Mouse (Mus musculus) thymus, postnatal 14 days (tissue): ENCODE measurements around the gene Ripor2.

Experiments
- DNase-seq: peaks from one replicate; pipeline ENCODE4 v3.0.0; 2021

Ripor2 gene

GRCm38 (mm10) chr13:24584841-24585240, 2.9 kb downstream of the Ripor2 start:
- no peak for DNase-seq

GRCm38 (mm10) chr13:24585369-24585768, 3.4 kb downstream of the Ripor2 start:
- no peak for DNase-seq

GRCm38 (mm10) chr13:24587192-24587895, 5.4 kb downstream of the Ripor2 start:
- DNase-seq = peak; percentile 23

- no peak for DNase-seq
These were observed 6.6 kb downstream of the Ripor2 start for GRCm38 (mm10) chr13:24588603-24589002.

GRCm38 (mm10) chr13:24591737-24592136, 9.7 kb downstream of the Ripor2 start:
- DNase-seq = no peak

GRCm38 (mm10) chr13:24594303-24594702, 12.3 kb downstream of the Ripor2 start:
- DNase-seq = peak; percentile 32

GRCm38 (mm10) chr13:24599631-24600041, 17.6 kb downstream of the Ripor2 start:
- peak; percentile 79 for DNase-seq

- peak; percentile 55 for DNase-seq
These were observed 21.0 kb downstream of the Ripor2 start for GRCm38 (mm10) chr13:24602978-24603377.

- peak; percentile 40 for DNase-seq
These were observed 21.6 kb downstream of the Ripor2 start for GRCm38 (mm10) chr13:24603591-24604009.

- no peak for DNase-seq
These were observed 22.1 kb downstream of the Ripor2 start for GRCm38 (mm10) chr13:24604096-24604495.

- DNase-seq = peak; percentile 90
These were observed 23.0 kb downstream of the Ripor2 start for GRCm38 (mm10) chr13:24604761-24605591.

GRCm38 (mm10) chr13:24605755-24606154, 23.8 kb downstream of the Ripor2 start:
- no peak for DNase-seq

- no peak for DNase-seq
These were observed 26.0 kb downstream of the Ripor2 start for GRCm38 (mm10) chr13:24607961-24608360.

- DNase-seq = no peak
These were observed 26.7 kb downstream of the Ripor2 start for GRCm38 (mm10) chr13:24608709-24609108.

- DNase-seq = no peak
These were observed 28.9 kb downstream of the Ripor2 start for GRCm38 (mm10) chr13:24610883-24611282.

- no peak for DNase-seq
These were observed 31.0 kb downstream of the Ripor2 start for GRCm38 (mm10) chr13:24613031-24613430.

- DNase-seq = peak; percentile 24
These were observed 31.4 kb downstream of the Ripor2 start for GRCm38 (mm10) chr13:24613433-24613832.

GRCm38 (mm10) chr13:24613927-24614780, 32.2 kb downstream of the Ripor2 start:
- DNase-seq = peak; percentile 69

GRCm38 (mm10) chr13:24615921-24616565, 34.1 kb downstream of the Ripor2 start:
- DNase-seq = peak; percentile 39

- no peak for DNase-seq
These were observed 34.7 kb downstream of the Ripor2 start for GRCm38 (mm10) chr13:24616645-24617044.

GRCm38 (mm10) chr13:24617076-24617798, 35.2 kb downstream of the Ripor2 start:
- no peak for DNase-seq

- peak; percentile 45 for DNase-seq
These were observed 35.8 kb downstream of the Ripor2 start for GRCm38 (mm10) chr13:24617799-24618130.
